Mouse (Mus musculus) inflammation-experienced regulatory T-cells (primary cell): ENCODE data around the gene Cebpg. TPM values are rescaled to one million over a fixed set of nuclear protein-coding genes. Genes with fewer than 3 reads are reported as not detected.

Source experiments
- polyA plus RNA-seq, 2 experiments: library from polyadenylated mRNA; unstranded; fragments of 100-300 nt; shearing (Covaris generic); gene quantifications; one replicate each; pipeline ENCODE4 v1.2.1; 2017

Cebpg gene
- 10 to 100 TPM; 28.6 to 36.0 TPM for polyA plus RNA-seq

DNA sequence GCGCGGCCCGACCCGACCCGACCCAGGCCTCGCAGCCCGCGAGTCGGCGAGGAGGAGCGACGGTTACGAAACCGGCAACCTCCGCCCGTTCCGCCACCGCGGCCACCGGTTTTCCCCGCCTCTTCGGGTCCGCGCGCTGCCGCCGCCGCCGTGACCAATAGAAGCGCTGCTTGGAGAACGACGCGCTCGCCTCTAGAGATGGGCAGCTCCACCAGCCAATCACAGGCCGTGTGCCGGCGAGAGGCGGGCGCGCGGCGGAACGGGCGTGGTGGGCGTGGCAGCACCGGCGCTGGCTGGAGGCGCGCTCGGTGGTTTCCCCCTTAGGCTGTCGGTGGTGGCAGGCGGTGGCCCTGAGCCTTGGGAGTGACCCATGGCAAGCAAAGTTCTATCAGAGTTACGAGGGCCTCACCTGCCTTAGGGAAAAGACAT is at the start of gene Cebpg:
Gene Cebpg (minus strand): TSS at position 138 of the 429 bp plus-strand sequence.

Other genes with a start within 250 kb of the Cebpg start
- under 1 TPM; 0.29 to 0.82 TPM for gene Chst8, start 243.9 kb downstream of the Cebpg start, polyA plus RNA-seq
- 10 to 100 TPM; 48.5 to 55.1 TPM for gene Pepd, start 144.2 kb downstream of the Cebpg start, polyA plus RNA-seq
- gene Cebpa, start 62.7 kb upstream of the Cebpg start, polyA plus RNA-seq, result 1 to 10 TPM in 1 of 2 experiments, under 1 TPM in 1; 0.38 to 6.2 TPM
- gene Slc7a10, start 129.8 kb upstream of the Cebpg start, polyA plus RNA-seq, result 10 to 100 TPM in 1 of 2 experiments, not detected in 1; 26.5 TPM
- 1 to 10 TPM in 1 of 2 experiments, not detected in 1; 7.6 TPM for gene Lrp3, start 158.9 kb upstream of the Cebpg start, polyA plus RNA-seq